Mouse (Mus musculus) lung, postnatal 25 days (tissue): Measurements from ENCODE around the gene Lgi2.

Source experiments
- DNase-seq: peaks from one replicate; pipeline ENCODE4 v3.0.0; 2022; ENCODE audit warnings: low spot score

Gene Lgi2

GRCm38 (mm10) chr5:52537024-52537423 is 29.2 kb downstream of the Lgi2 start:
- peak; percentile 23 for DNase-seq

- DNase-seq = no peak
Measured at GRCm38 (mm10) chr5:52534798-52535590, 31.3 kb downstream of the Lgi2 start.

- no peak for DNase-seq
Measured at GRCm38 (mm10) chr5:52533705-52534104, 32.6 kb downstream of the Lgi2 start.

- DNase-seq = no peak
Measured at GRCm38 (mm10) chr5:52528545-52528944, 37.7 kb downstream of the Lgi2 start.

- DNase-seq = no peak
Measured at GRCm38 (mm10) chr5:52526324-52526986, 39.8 kb downstream of the Lgi2 start.

- DNase-seq = no peak
Measured at GRCm38 (mm10) chr5:52524207-52524606, 42.1 kb downstream of the Lgi2 start.

- no peak for DNase-seq
Measured at GRCm38 (mm10) chr5:52519921-52520320, 46.3 kb downstream of the Lgi2 start.

- no peak for DNase-seq
Measured at GRCm38 (mm10) chr5:52516072-52516476, 50.2 kb downstream of the Lgi2 start.

- DNase-seq = peak; percentile 58
Measured at GRCm38 (mm10) chr5:52515246-52516021, 50.8 kb downstream of the Lgi2 start.

GRCm38 (mm10) chr5:52511089-52511488 is 55.2 kb downstream of the Lgi2 start:
- no peak for DNase-seq

- no peak for DNase-seq
Measured at GRCm38 (mm10) chr5:52509416-52509815, 56.8 kb downstream of the Lgi2 start.

- no peak for DNase-seq
Measured at GRCm38 (mm10) chr5:52504666-52505065, 61.6 kb downstream of the Lgi2 start.

- DNase-seq = no peak
Measured at GRCm38 (mm10) chr5:52504148-52504547, 62.1 kb downstream of the Lgi2 start.

- no peak for DNase-seq
Measured at GRCm38 (mm10) chr5:52495671-52496070, 70.6 kb downstream of the Lgi2 start.

GRCm38 (mm10) chr5:52491496-52491895 is 74.8 kb downstream of the Lgi2 start:
- DNase-seq = no peak

GRCm38 (mm10) chr5:52487559-52488430 is 78.5 kb downstream of the Lgi2 start:
- DNase-seq = no peak
